Mouse (Mus musculus): Measurements from ENCODE around the gene Cdk6.
A peak's percentile ranks its signal among the peaks of the same experiment; 100 is the strongest.
"Not testable (repeated sequence)": the region's sequence is repeated elsewhere in the genome, so short reads cannot be mapped to it uniquely, and the experiment has no call there.

The Cdk6 gene

DNA sequence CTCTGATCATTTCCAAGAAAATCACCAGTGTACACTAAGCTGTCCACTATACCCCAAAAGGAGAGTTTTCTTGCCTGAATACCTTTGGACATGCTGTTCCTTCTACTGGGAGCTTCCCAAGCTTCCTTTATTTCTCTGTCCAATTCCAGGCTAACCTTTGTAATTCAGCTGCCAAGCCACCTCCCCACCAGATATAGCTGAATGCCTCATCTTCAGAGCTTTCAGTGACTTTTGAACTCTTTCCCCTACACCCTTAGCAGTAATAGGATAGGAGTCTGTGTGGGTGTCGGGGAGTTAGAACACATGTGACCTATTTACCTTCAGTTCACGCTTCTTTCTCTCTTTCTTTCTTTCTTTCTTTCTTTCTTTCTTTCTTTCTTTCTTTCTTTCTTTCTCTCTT, 34.9 kb downstream of the Cdk6 start:
- ATAC-seq (ENCODE audit: low TSS enrichment), result no peak

- ATAC-seq (ENCODE audit: low TSS enrichment), result no peak
These were observed 38.0 kb downstream of the Cdk6 start for GRCm38 (mm10) chr5:3379252-3379651.

DNA sequence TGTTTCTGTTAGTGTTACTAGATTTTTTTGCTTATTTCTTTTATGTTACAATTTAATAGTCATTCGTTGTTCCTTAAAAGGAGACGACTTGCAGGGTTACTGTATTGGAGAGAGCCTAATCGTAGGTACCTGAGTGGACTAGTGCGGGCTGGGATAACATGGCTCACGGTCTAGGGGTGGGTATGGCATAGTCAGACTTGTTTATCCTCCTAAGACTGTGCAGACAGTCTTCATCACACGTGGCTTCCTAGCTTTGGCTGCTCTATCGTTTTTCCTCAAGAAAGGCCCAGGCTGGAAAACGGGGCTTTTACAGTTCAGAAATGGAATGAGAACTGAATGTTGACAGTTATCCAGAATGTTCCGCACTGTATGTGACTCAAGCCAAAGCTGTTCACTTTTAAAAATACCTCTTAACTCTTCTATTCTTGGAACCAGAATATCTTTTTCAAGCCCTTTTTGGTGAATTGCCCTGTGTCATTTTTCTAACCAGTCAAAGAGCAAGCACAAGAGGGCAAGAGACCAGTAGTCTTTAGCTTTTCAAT, 39.5 kb downstream of the Cdk6 start:
- peak; percentile 44; the same call in 1 of the 2 replicates for ATAC-seq (ENCODE audit: low TSS enrichment)

DNA sequence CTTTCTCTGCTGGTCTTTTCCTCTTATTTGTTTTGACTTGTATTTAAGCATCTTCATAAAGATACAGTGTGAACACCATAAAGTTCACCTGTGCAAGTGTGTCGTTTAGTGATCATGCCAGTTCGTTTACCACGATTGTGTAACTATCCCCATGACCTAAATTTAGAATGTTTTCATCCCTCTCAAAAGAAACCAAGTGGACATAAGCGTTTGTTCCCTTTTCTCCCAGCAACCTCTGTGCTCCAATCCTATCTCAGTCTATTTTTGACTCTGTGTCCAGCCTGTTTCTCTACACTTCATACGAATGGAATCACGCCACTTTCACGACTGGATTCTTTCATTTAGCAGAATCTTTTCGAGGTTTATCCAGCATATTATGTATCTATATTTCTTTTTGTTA, 40.5 kb downstream of the Cdk6 start:
- ATAC-seq (ENCODE audit: low TSS enrichment), result no peak

DNA sequence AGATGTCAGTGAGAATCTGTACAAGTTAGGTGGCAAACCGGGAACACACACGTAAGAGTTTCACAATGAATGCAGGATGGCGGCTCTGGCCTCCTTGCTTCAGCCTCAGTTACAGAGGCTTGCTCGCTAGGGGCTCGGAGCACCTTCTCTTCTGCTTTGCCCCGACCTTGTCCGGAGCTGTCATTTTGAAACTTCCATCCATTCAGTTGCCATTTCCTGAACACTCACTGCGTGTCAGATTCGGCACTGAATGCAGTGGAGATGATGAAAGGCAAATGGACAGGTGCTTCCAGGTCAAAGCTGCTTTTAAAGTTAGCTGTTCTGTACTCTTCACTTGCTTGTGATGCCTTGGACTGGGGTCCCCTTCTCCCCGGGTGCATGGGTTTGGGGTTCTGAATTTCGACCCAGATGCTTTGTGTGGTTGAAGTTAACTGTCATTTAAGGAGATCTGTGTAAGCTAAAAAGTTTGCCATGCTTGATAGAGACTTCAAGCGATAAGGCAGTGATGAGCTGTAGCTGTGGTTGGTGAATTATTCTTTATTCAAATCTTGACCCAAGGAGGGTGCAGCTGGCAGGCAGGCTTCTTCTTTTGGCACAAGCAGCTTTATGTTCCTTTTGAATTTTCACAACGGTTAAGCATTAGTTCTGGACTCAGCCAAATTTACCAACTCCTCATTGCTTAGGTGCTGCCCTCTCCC, 41.2 kb downstream of the Cdk6 start:
- no peak for ATAC-seq (ENCODE audit: low TSS enrichment)

- no peak for ATAC-seq (ENCODE audit: low TSS enrichment)
These were observed 42.3 kb downstream of the Cdk6 start for GRCm38 (mm10) chr5:3383547-3383946.

DNA sequence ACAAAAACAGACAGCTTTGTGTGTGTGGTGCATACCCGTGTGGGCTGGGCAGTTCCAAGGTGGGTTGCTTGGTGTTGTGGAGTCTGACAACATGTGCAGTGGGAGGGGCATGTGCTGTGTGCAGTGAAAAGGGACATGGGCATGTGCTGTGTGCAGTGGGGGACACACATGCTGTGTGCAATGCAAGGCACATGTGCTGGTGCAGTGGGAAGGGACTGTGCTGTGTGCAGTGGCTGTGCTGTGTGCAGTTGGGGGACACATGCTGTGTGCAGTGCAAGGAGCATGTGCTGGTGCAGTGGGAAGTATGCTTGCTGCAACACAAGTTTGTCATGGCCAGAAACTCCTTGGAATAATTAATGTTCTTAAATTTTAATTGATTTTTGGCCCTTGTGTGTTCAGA, 43.8 kb downstream of the Cdk6 start:
- no peak for ATAC-seq (ENCODE audit: low TSS enrichment)

GRCm38 (mm10) chr5:3386021-3386730, 44.9 kb downstream of the Cdk6 start:
- no peak for ATAC-seq (ENCODE audit: low TSS enrichment)

DNA sequence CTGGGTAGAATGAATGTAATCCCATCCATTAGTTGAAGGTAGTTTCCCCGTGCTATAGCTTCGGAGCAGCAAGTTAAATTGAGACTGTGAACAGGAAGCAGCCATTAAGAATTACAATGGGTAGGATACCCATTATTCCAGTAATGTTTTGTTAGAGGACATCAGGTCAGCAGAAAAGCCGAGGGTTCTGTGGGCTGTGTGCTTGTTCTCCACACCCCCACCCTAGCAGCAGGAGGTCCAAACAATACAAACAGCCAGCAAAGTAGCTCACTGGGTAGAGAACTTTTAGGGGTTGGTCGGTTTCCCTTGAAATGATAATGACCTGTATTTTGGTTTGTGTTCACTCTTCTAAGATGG, 45.4 kb downstream of the Cdk6 start:
- ATAC-seq (ENCODE audit: low TSS enrichment), result no peak

DNA sequence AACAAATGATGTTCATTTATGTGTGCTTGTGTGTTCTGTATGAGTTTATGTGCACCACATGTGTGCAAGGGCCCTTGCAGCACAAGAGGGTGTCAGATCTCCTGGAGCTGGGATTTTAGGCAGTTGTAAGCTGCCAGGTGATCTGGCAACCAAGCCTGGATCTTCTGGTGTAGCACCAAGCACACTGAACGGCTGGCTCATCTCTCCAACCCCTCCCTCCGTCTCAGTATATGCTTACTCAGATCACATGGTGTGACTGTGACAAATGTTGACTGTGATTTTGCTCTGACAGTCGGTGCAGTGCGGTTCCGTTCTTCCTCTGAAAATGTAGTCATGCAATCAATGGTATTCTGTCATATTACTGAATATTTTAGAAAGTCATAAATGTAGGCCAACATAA, 45.9 kb downstream of the Cdk6 start:
- ATAC-seq (ENCODE audit: low TSS enrichment), result no peak

DNA sequence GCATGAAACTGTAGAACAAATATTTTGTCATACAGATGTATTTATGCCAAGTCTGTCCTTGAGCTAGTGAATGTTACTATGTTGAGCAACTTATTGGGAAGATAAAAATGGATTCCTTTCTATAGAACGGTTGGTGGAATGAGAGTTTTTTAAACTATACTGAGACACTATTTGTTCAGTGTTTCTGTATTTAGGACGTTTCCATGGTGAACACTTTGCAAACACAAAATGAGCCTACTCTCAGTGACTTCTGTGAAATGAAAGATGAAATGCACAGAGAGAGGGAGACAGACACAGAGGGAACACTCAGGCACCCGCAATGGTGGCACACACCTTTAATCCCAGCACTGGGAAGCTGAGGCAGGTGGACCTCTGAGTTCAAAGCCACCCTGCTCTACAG, 51.6 kb downstream of the Cdk6 start:
- ATAC-seq (ENCODE audit: low TSS enrichment), result peak; percentile 98

DNA sequence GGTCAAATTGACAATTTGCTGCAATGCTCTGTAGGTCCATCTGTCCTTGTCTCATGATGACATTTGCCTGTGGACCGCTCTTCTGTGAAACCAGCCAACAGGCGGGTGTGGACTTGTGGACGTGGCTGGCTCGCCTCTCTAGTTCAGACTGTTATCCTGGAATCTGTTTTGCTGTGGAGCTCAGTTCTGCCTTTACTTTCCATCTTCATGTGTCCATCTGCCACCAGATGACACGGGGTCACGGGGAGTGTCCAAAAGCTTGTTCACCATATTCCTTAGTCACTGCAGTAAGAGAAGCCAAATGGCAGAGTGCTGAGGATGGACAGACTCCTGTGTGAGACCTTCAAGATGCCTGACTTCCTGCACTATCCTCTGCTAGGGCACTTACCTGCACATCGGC, 52.9 kb downstream of the Cdk6 start:
- ATAC-seq (ENCODE audit: low TSS enrichment), result no peak

DNA sequence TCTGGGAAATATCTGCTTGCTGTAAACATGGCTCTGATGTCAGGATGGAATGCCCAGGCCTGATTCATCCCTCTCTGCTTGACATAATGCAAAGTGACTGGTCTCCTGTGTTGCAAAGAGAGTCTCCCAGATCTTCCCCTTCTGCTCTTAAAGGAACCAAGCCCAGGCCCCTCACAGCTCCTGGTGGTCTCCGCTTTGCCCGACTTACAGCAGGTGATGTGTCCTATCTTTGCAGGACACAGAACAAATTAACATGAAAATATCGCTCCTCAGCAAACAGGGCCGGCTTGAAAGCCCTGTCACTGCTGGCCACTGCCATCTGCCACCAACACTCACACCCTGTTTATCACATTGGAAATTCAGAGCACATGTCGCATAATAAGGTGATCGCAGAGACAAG, 53.7 kb downstream of the Cdk6 start:
- no peak for ATAC-seq (ENCODE audit: low TSS enrichment)

DNA sequence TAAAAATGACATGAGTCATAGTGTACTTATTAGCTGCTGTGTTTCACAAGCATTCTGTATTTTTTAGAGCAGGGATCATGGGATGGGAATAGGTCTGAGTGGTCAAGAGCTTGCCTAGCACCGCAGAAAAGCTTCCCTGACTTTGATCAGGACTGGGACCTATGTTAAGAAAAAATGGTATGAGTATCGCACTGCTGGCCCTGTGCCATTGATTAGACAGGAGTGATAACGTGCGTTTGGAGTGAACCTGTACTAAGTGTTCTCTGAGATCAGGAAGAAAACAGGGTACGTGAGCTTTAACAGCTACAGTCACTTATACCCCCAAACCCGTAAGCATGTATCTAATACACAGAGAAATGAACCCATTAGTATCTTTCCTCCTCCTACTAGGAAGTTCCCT, 54.9 kb downstream of the Cdk6 start:
- ATAC-seq (ENCODE audit: low TSS enrichment), result no peak

GRCm38 (mm10) chr5:3396910-3397575, 55.8 kb downstream of the Cdk6 start:
- no peak for ATAC-seq (ENCODE audit: low TSS enrichment)

DNA sequence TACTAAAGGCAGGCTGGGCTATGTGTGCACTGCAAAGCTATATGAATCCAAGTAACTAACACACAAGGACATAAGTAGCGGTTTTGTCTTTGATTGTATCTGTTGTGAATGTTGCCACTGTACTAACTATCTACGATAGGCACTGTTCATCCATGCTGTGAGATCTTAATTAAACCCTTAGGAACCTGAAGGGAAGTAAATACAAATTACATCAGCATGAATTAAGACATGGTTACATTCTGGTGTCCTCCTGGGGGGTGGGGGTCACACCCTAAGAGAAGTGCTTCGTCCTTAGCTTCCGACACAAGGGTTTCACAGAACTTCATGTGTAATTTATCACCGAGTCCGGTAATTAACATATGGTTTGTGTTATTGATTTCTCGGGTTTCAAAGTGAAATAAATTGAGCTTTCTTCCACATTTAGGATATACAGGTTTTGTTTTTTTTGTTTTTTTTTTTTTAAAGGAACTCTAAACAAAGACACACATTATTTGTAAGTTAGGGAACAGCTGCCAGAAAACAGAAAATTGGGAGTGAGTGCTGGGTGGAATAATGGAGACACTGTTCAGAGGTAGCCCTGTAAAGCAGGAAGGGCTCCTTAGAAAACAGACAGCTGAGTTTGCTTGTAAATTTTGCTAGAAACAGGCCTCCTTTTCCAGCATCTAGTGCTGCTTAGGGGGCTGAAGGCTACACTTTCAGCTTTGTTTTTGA, 58.7 kb downstream of the Cdk6 start:
- no peak for ATAC-seq (ENCODE audit: low TSS enrichment)

DNA sequence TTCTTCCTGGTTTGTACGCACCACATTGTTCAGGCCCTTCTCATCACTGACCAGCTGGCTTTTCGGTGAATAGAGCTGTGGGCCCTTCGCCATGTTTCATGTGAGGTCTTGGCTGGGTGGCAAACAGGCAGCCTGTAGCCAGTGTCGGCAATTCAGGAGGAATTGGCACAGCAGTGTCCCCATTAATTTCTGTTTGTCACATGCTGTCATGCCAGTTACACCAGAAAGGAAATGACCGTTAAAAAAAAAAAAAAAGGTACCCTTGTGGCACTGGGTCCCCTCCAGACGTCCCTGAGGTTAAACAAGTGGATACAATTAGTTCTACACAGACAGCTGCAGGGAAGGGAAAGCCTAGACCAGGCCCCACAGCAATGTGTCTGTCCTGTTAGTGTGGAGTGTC, 63.8 kb downstream of the Cdk6 start:
- ATAC-seq (ENCODE audit: low TSS enrichment), result no peak

DNA sequence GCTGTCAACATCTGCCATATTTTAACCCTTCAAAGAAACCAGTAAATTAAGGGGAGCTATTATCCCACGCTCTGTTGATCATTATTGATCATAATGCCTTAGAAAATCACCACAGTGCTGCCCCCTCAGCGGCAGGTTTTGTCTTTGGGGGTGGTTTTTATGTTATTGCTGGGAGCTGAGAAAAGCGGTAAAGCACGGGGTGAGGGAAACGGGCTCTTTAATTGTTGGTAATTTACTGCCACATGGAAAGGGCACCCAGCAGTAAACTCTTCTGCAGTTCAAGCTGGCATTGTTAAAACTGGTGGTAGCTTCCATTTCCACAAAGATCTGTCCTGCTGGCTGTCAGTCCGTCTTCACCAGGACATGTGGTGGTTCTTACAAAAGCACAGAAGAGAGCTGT, 64.2 kb downstream of the Cdk6 start:
- ATAC-seq (ENCODE audit: low TSS enrichment), result no peak

GRCm38 (mm10) chr5:3407926-3408325, 66.6 kb downstream of the Cdk6 start:
- ATAC-seq (ENCODE audit: low TSS enrichment), result no peak

- ATAC-seq (ENCODE audit: low TSS enrichment), result not testable (repeated sequence)
These were observed 76.9 kb downstream of the Cdk6 start for GRCm38 (mm10) chr5:3418183-3418582.

GRCm38 (mm10) chr5:3420094-3420831, 79.0 kb downstream of the Cdk6 start:
- no peak for ATAC-seq (ENCODE audit: low TSS enrichment)

GRCm38 (mm10) chr5:3420832-3421228, 79.5 kb downstream of the Cdk6 start:
- ATAC-seq (ENCODE audit: low TSS enrichment), result no peak
